Mouse (Mus musculus): ENCODE data around the gene Atrnl1.

Gene Atrnl1

GRCm38 (mm10) chr19:57926941-57927471 lies 316.2 kb downstream of the Atrnl1 start:
- DNase-seq, result no peak

GRCm38 (mm10) chr19:57927566-57928523 lies 317.0 kb downstream of the Atrnl1 start:
- DNase-seq, result peak; percentile 12 to 16

- DNase-seq, result no peak
These were observed 320.8 kb downstream of the Atrnl1 start for GRCm38 (mm10) chr19:57931626-57932025.

GRCm38 (mm10) chr19:57936865-57937264 lies 326.0 kb downstream of the Atrnl1 start:
- no peak for DNase-seq

- no peak for DNase-seq
These were observed 328.3 kb downstream of the Atrnl1 start for GRCm38 (mm10) chr19:57939166-57939565.

- no peak for DNase-seq
These were observed 330.7 kb downstream of the Atrnl1 start for GRCm38 (mm10) chr19:57941529-57941928.

GRCm38 (mm10) chr19:57942281-57942680 lies 331.4 kb downstream of the Atrnl1 start:
- DNase-seq, result no peak

DNA sequence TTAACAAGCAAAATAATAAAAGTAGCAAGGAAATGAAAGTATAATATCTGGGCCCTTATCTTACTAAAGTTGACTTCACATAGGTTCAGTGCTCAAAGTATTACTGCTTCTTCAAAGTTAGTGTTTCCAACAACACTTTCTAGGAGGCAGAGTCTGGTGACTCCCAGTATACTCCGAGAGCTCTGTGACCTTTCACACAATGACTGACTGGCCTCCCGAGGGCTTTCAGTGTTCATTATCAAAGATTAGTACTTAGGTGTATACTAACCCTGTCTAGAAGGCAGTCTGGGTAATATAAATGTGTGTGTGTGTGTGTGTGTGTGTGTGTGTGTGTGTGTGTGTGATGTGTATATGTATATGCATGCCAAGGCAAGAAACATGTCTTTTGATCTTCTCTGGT lies 332.5 kb downstream of the Atrnl1 start:
- no peak for DNase-seq

DNA sequence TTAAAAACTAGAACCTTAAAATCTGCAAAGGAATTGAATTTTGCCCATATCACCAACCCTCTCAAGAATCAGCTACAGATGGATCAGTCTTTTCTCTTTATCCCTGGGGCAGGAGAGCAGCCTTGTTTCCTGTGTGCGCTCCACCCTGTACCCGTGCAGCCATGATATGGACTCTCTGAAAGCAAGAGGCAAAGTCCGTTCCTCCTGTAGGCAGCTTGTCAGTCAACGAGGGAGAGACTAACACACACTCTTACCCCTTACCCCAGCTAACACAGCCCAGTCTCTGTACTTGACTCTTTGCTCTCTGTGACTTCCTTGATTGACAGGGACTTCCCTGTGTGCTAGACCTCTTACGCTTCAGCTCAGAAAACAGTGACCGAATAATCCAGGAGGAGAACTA lies 333.8 kb downstream of the Atrnl1 start:
- no peak for DNase-seq

- DNase-seq, result no peak
These were observed 334.9 kb downstream of the Atrnl1 start for GRCm38 (mm10) chr19:57945626-57946250.

- no peak for DNase-seq
These were observed 337.7 kb downstream of the Atrnl1 start for GRCm38 (mm10) chr19:57948489-57948888.

- no peak for DNase-seq
These were observed 338.6 kb downstream of the Atrnl1 start for GRCm38 (mm10) chr19:57949260-57949917.

GRCm38 (mm10) chr19:57954131-57954530 lies 343.3 kb downstream of the Atrnl1 start:
- DNase-seq, result no peak

DNA sequence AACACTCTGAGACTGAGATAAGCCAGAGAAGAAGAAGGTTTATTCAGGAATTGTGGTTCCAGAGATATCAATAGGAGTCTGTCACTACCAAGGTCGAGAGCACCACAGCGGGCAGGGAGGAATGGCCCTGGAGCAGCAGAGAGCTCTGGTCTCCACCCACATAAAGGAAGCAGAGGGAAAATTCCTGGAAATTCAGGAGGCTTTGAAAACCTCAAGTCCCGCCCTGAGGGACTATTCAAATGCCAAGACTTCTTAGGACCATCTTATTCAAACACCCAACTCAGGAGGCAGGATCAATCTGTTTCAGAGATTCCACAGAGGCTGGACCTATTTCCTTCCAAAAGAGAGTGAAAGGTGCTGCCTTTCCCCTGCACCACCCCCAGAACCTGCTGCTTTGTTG lies 345.6 kb downstream of the Atrnl1 start:
- no peak for DNase-seq

DNA sequence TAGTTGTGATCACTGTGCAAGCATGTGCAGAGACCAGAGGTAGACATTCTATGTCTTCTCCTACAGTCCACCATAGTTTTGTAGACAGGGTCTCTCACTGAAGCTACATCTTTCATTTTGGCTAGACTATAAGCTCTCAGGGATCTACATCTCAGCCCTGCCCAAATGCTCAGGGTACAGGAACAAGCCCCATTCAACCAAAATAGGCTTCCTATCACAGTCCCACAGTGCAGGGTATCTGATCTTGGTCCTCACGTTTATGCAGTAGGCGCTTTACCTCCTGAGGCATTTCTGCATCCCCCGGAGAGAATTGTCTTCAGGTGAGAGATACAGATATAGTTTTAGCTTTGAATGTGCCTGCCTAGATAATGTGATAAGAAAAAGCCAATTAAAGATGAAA lies 346.5 kb downstream of the Atrnl1 start:
- no peak for DNase-seq

DNA sequence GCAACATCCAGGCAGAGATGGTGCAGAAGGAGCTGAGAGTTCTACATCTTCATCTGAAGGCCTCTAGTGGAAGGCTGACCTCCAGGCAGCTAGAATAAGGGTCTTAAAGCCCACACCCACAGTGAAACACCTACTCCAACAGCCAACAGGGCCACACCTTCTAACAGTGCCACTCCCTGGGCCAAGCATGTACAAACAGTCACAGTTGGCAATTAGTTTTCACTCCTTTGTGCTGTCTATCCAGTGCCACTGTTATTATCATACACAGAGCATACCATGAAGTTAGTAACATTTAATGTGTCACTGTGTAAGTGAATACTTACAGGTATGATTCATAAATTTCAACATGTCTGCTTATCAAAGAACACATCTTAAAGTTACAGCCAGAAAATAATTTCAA lies 347.3 kb downstream of the Atrnl1 start:
- no peak for DNase-seq

- DNase-seq, result no peak
These were observed 347.9 kb downstream of the Atrnl1 start for GRCm38 (mm10) chr19:57958726-57959125.

- DNase-seq, result no peak
These were observed 350.5 kb downstream of the Atrnl1 start for GRCm38 (mm10) chr19:57961321-57961720.

DNA sequence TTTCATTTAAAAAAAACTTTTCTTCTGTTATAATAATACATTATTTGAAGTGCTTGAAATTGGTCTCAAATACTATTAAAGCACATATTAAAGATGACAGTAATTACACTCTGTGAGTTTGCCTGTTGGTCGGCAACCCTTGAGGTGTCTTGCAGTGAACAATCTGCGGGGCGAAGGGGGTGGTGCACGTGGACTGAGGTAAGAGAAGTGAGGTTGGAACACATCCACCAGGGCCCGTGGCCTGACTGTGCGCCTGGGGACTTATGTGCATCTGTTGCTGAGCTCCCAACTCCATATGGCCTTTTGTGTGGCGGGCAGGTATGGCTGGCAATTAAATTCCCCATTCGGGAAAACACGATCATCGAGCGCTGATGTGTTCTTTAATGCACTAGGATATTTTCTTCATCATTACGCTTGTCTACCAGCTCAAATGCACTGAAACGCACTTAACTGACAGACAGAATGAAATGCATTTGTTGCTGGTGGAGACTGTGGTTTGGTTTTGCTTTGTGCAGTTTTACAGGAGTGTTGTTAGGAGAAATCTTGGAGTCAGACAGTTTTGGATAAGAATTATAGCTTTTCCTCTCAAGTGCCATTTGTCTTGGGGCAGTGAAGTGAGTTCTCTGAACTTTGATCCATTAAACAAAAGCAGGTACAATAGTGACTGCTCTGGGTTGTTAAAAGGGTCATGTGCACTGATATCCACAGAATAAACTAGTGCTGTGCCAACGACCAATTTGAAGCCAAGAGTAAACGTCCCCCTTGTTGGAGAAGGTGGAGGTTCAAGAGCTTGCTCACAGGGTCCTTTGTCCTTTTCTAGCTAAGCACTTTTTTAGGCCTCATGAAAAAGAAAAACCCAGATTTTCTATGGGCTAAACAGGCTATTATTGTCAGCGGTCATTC lies 351.2 kb downstream of the Atrnl1 start:
- no peak for DNase-seq

GRCm38 (mm10) chr19:57963874-57964273 lies 353.0 kb downstream of the Atrnl1 start:
- no peak for DNase-seq

DNA sequence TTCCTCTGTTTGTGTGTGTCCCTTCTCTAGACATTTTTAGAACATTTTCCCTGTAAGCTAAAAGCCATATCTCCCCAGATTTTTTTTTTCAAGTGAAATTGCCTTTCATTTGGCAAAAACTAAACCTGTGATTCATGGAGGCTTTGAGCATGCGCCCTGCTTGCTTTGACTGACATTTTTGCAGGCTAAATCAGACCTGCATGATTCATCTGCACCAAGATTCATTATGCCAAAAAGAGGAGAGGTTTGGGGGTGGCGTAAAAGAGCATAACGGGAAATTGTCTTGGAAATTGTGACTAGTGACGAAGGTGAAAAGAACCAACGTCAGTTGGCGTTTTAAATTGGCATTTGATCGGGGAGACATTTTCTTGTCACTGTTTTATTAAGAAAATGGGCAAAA lies 358.9 kb downstream of the Atrnl1 start:
- DNase-seq, result no peak

DNA sequence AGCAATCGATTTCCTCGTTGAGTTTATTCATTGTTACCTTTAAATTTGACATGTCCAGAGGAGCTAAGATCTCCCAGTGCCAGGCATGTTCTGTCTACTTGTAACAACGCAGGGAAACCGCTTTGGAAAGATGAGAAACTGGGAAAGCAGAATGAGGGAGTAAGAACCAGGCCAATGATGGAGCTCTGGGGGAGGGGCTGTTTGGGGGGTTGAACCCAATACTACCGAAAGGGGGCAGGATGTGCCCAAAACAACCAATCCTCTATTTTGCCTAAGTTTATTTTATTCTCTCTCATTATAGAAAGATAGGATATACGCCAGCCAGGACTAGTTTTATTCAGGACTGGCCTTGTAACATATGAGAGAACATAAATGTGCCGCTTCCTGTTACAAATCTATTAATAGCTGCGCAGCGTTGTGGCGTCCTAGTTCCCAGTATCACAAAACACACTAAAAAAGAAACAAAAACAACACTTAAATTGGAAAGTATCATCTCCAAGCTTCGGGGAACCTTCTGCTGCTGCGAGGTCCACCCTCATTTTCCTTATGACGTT lies 359.6 kb downstream of the Atrnl1 start:
- no peak for DNase-seq

Data from cerebellum, postnatal 25 days (tissue).